Mouse (Mus musculus) lung, embryonic 14.5 days (tissue): Measurements from ENCODE around the gene Dab2. TPM values are rescaled to one million over a fixed set of nuclear protein-coding genes. Genes with fewer than 3 reads are reported as not detected.

Source experiments
- ATAC-seq: fragments of 200-750 bp; cut with Nextera tagmentation; 2 replicates; pipeline ENCODE4 v1.8.0; 2017; ENCODE audit warnings: mild to moderate bottlenecking, moderate TSS enrichment, moderate library complexity; ENCODE audit not compliant: insufficient read depth
- DNase-seq: peaks from one replicate; pipeline ENCODE4 v3.0.0-alpha.2; 2015
- H3K27ac ChIP-seq: fragments of 300-500 bp; sonication (generic); 2 replicates; pipeline ENCODE4 v1.5.1; 2014; ENCODE audit warnings: low read depth, mild to moderate bottlenecking, moderate library complexity
- H3K27me3 ChIP-seq: fragments of 300-500 bp; sonication (generic); 2 replicates; pipeline ENCODE4 v1.6.1; 2014; ENCODE audit warnings: low read length, control low read depth; ENCODE audit not compliant: insufficient read depth
- H3K36me3 ChIP-seq: fragments of 300-500 bp; sonication (generic); 2 replicates; pipeline ENCODE4 v1.6.1; 2014; ENCODE audit warnings: control low read depth; ENCODE audit not compliant: insufficient read depth
- H3K4me1 ChIP-seq: fragments of 300-500 bp; sonication (generic); 2 replicates; pipeline ENCODE4 v1.6.1; 2014; ENCODE audit warnings: antibody characterized with exemption, control low read depth; ENCODE audit not compliant: insufficient read depth
- H3K4me2 ChIP-seq: fragments of 300-500 bp; sonication (generic); 2 replicates; pipeline ENCODE4 v1.6.1; 2014; ENCODE audit warnings: mild to moderate bottlenecking
- H3K4me3 ChIP-seq: fragments of 300-500 bp; sonication (generic); 2 replicates; pipeline ENCODE4 v1.5.1; 2014; ENCODE audit warnings: low read depth, low read length
- H3K9ac ChIP-seq: fragments of 300-500 bp; sonication (generic); 2 replicates; pipeline ENCODE4 v1.6.1; 2014
- H3K9me3 ChIP-seq: fragments of 300-500 bp; sonication (generic); 2 replicates; pipeline ENCODE4 v1.6.1; 2016; ENCODE audit warnings: low read depth, low read length, control low read depth
- CTCF ChIP-seq: IDR thresholded peaks from 2 replicates; pipeline ENCODE4 v1.5.1; 2016; ENCODE audit warnings: antibody characterized with exemption, low read depth
- WGBS: fragments of 180-500 bp; shearing (Covaris S2); extraction: QIAGEN DNeasy Blood & Tissue Kit; methylation state at CpG from one replicate; pipeline ENCODE4 v1.1.7; 2014; 5-methylcytosine and 5-hydroxymethylcytosine counted together
- polyA plus RNA-seq: library from polyadenylated mRNA; unstranded; fragments of >200 nt; fragmentation: Nextera tagmentation; extraction: Ambion mirVana; gene quantifications from 2 replicates; pipeline ENCODE4 v1.2.1, GENCODE M21; 2014

The Dab2 gene
- polyA plus RNA-seq, 1 experiment from 2014 or later, result 50.0 TPM

DNA sequence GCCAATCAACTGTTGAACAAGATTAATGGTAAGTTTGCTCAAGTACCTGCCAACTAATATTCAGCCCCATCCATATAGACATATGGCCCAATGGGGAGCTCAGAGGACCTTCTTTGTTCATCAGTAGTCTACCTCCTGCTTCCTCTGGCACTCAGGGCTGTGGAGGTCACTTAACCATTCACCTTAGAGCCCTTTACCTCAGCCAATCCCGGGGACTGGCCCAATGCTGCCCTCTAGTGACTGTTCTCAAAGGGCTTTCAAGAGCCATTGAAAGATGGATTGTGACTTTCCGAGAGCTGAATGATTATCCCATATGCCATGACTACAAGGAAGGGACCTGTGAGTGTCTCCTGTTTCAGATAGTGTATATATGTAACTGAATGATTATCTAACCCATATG lies 136.2 kb downstream of the Dab2 start:
- Histone ChIP-seq H3K4me3 (no peak overlapping the region), H3K9ac (no peak overlapping the region), H3K4me1 (peaks cover 8% of the 10 kb centered on the region; the same call in 1 of the 2 replicates), H3K27me3 (no peaks in the 10 kb centered on the region), H3K4me2 (no peak overlapping the region), H3K9me3 (no peaks in the 10 kb centered on the region), H3K36me3 (peaks cover 16% of the 10 kb centered on the region), H3K27ac (no peak overlapping the region)
- WGBS, result 48% methylated on average over 2 of the region's 2 CpGs
- TF ChIP-seq CTCF, result peak; percentile 63
- DNase-seq, result peak; percentile 57
- ATAC-seq, result no peak

DNA sequence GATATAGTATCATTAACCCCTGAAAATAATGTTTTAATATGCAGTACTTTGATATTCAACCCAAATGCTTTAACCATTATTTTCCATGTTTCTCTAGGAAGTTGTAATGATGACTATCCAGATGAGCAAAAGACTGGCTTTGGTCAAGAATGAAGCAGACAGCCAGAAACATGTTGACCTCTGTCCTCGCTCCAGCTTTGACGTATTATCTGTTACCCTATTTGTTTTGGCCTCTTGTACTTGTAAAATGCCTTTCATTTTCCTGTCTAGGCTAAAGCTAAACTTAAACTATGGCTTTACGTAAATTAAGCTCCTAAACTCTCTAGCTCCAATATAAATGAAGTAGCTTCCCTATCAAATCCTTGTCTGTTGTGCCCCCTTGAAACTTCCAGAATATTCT lies 139.1 kb downstream of the Dab2 start:
- peaks cover 8% of the 10 kb centered on the region; the same call in 1 of the 2 replicates for H3K4me1 ChIP-seq
- DNase-seq, result peak; percentile 80
- ATAC-seq, result no peak
- no peak overlapping the region for H3K9ac ChIP-seq
- H3K9me3 ChIP-seq, result no peaks in the 10 kb centered on the region
- no peak overlapping the region for H3K4me2 ChIP-seq
- H3K36me3 ChIP-seq, result peaks cover 10% of the 10 kb centered on the region
- H3K4me3 ChIP-seq, result no peak overlapping the region
- no peak overlapping the region for H3K27ac ChIP-seq
- 43% methylated on average over 3 of the region's 3 CpGs for WGBS
- no peaks in the 10 kb centered on the region for H3K27me3 ChIP-seq
- TF ChIP-seq CTCF, result no peak

- Histone ChIP-seq H3K4me1 (peaks cover 4% of the 10 kb centered on the region; the same call in 1 of the 2 replicates), H3K4me2 (no peak overlapping the region), H3K27me3 (no peaks in the 10 kb centered on the region), H3K9me3 (no peaks in the 10 kb centered on the region), H3K9ac (no peak overlapping the region), H3K4me3 (no peak overlapping the region), H3K27ac (no peak overlapping the region), H3K36me3 (no peaks in the 10 kb centered on the region)
- TF ChIP-seq CTCF, result no peak
- ATAC-seq (no peak), DNase-seq (no peak)
- 84% methylated on average over 2 of the region's 2 CpGs for WGBS
These were observed 144.9 kb downstream of the Dab2 start for GRCm38 (mm10) chr15:6444452-6444851.

DNA sequence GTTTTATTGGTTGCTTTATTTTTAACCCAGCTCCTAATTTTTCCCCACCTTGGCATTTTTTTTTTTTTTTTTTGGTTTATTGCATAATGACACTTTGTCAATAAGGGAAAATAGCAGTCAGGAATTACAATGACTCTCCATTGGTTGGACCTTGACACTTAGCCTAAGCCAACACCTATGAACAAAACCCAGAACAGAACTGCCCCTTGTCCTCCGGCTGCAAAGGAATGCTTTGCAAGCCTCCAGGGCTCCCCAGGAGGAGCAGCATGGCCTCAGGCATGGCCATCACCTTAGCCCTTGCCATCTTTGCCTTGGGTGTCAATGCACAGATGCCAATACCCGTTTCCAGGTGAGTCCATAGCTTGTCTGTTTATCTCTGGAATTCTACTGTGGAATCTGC lies 145.5 kb downstream of the Dab2 start, which contains the start of gene C9:
Gene C9, plus strand, starts transcription at position 193 of the 400 bp plus-strand sequence.
- TF ChIP-seq CTCF, result no peak
- ATAC-seq (no peak), DNase-seq (no peak)
- Histone ChIP-seq H3K4me1 (no peaks in the 10 kb centered on the region), H3K9ac (no peak within 1 kb of the TSS), H3K4me2 (no peak within 1 kb of the TSS), H3K9me3 (no peaks in the 10 kb centered on the region), H3K36me3 (no peaks in the 10 kb centered on the region), H3K27ac (no peak within 1 kb of the TSS), H3K27me3 (no peaks in the 10 kb centered on the region), H3K4me3 (no peak within 1 kb of the TSS)
- 63% methylated on average over 2 of the region's 2 CpGs for WGBS

GRCm38 (mm10) chr15:6446181-6446580 lies 146.6 kb downstream of the Dab2 start:
- no peak overlapping the region for H3K27ac ChIP-seq
- ATAC-seq (no peak), DNase-seq (no peak)
- no peak overlapping the region for H3K4me2 ChIP-seq
- H3K27me3 ChIP-seq, result no peaks in the 10 kb centered on the region
- WGBS, result 69% methylated on average over 1 of the region's 1 CpGs
- no peak overlapping the region for H3K9ac ChIP-seq
- no peak for TF ChIP-seq CTCF
- no peak overlapping the region for H3K4me3 ChIP-seq
- no peaks in the 10 kb centered on the region for H3K4me1 ChIP-seq
- no peaks in the 10 kb centered on the region for H3K36me3 ChIP-seq
- H3K9me3 ChIP-seq, result no peaks in the 10 kb centered on the region

GRCm38 (mm10) chr15:6448892-6449291 lies 149.3 kb downstream of the Dab2 start:
- peak; percentile 47 for DNase-seq
- Histone ChIP-seq H3K9me3 (no peaks in the 10 kb centered on the region), H3K27ac (no peak overlapping the region), H3K4me1 (no peaks in the 10 kb centered on the region), H3K9ac (no peak overlapping the region), H3K27me3 (no peaks in the 10 kb centered on the region), H3K36me3 (no peaks in the 10 kb centered on the region), H3K4me3 (no peak overlapping the region), H3K4me2 (peak overlapping the region; percentile 32; the same call in 1 of the 2 replicates)
- ATAC-seq, result peak; percentile 73; the same call in 1 of the 2 replicates
- no peak for TF ChIP-seq CTCF
- 7% methylated on average over 9 of the region's 9 CpGs for WGBS

- no peak for TF ChIP-seq CTCF
- no peaks in the 10 kb centered on the region for H3K9me3 ChIP-seq
- H3K4me3 ChIP-seq, result no peak overlapping the region
- no peak overlapping the region for H3K4me2 ChIP-seq
- 66% methylated on average over 2 of the region's 2 CpGs for WGBS
- H3K27ac ChIP-seq, result no peak overlapping the region
- no peak overlapping the region for H3K9ac ChIP-seq
- no peaks in the 10 kb centered on the region for H3K36me3 ChIP-seq
- DNase-seq (no peak), ATAC-seq (no peak)
- H3K27me3 ChIP-seq, result no peaks in the 10 kb centered on the region
- no peaks in the 10 kb centered on the region for H3K4me1 ChIP-seq
These were observed 154.9 kb downstream of the Dab2 start for GRCm38 (mm10) chr15:6454461-6454860.

DNA sequence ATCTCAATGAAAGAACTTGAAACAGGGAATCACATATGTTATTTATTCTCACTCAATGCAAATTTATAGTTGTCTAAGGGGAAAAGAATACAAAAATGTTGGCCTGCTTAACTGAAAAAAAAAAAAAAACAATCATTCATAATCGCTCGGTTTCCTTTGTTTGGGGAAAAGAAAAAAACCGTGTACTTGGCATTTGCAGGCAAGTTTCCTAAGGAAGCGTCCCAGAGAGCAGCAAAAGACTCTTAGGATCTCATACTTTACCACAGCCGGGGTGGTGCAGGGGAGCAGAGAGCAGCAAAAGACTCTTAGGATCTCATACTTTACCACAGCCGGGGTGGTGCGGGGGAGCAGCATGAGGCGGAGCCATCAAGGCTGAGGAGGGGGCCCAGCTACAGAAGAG lies 161.8 kb downstream of the Dab2 start:
- H3K9me3 ChIP-seq, result no peaks in the 10 kb centered on the region
- 53% methylated on average over 8 of the region's 8 CpGs for WGBS
- DNase-seq, result peak; percentile 32
- H3K36me3 ChIP-seq, result no peaks in the 10 kb centered on the region
- H3K4me2 ChIP-seq, result no peak overlapping the region
- H3K4me1 ChIP-seq, result no peaks in the 10 kb centered on the region
- ATAC-seq, result no peak
- no peak overlapping the region for H3K9ac ChIP-seq
- H3K4me3 ChIP-seq, result no peak overlapping the region
- H3K27ac ChIP-seq, result no peak overlapping the region
- no peaks in the 10 kb centered on the region for H3K27me3 ChIP-seq
- no peak for TF ChIP-seq CTCF
